Mouse (Mus musculus) heart, embryonic 10.5 days (tissue): ENCODE results near the gene Gm17783. TPM values are rescaled to one million over a fixed set of nuclear protein-coding genes. Genes with fewer than 3 reads are reported as not detected.
"Not testable (repeated sequence)": the region's sequence is repeated elsewhere in the genome, so short reads cannot be mapped to it uniquely, and the experiment has no call there.

ENCODE experiments used
- DNase-seq: peaks from one replicate; pipeline ENCODE4 v3.0.0-alpha.2; 2017; ENCODE audit warnings: low spot score
- H3K27ac ChIP-seq: fragments of 300-500 bp; sonication (generic); 2 replicates; pipeline ENCODE4 v1.5.1; 2016; ENCODE audit warnings: mild to moderate bottlenecking
- H3K27me3 ChIP-seq: fragments of 300-500 bp; sonication (generic); 2 replicates; pipeline ENCODE4 v1.6.1; 2016; ENCODE audit warnings: mild to moderate bottlenecking; ENCODE audit not compliant: poor library complexity, insufficient read depth, severe bottlenecking
- H3K36me3 ChIP-seq: fragments of 300-500 bp; sonication (generic); 2 replicates; pipeline ENCODE4 v1.6.1; 2016; ENCODE audit warnings: mild to moderate bottlenecking, moderate library complexity
- H3K4me1 ChIP-seq: fragments of 300-500 bp; sonication (generic); 2 replicates; pipeline ENCODE4 v1.6.1; 2016; ENCODE audit warnings: mild to moderate bottlenecking
- H3K4me3 ChIP-seq: fragments of 300-500 bp; sonication (generic); 2 replicates; pipeline ENCODE4 v1.5.1; 2016; ENCODE audit warnings: mild to moderate bottlenecking, moderate library complexity
- H3K9me3 ChIP-seq: fragments of 300-500 bp; sonication (generic); 2 replicates; pipeline ENCODE4 v1.6.1; 2016; ENCODE audit warnings: mild to moderate bottlenecking, moderate library complexity
- WGBS: fragments of 180-500 bp; shearing (Covaris S2); methylation state at CpG from one replicate; pipeline ENCODE4 v1.1.7; 2016; 5-methylcytosine and 5-hydroxymethylcytosine counted together
- polyA plus RNA-seq: library from polyadenylated mRNA; unstranded; fragments of >200 nt; fragmentation: Nextera tagmentation; extraction: Ambion mirVana; gene quantifications from 2 replicates; pipeline ENCODE4 v1.2.1, GENCODE M21; 2016

The Gm17783 gene
- not detected in 2 replicates for polyA plus RNA-seq

- no peaks in the 10 kb centered on the region for H3K4me1 ChIP-seq
- no peak for DNase-seq
- no peaks in the 10 kb centered on the region for H3K36me3 ChIP-seq
- 83% methylated on average over 4 of the region's 4 CpGs for WGBS
- no peak within 1 kb of the TSS for H3K4me3 ChIP-seq
- H3K27me3 ChIP-seq = no peaks in the 10 kb centered on the region
- H3K9me3 ChIP-seq = no peaks in the 10 kb centered on the region
- no peak within 1 kb of the TSS for H3K27ac ChIP-seq
These were observed at the start of gene Gm17783 for GRCm38 (mm10) chr16:45531950-45532349. Gm17783 (minus strand) TSS chr16:45532050.

- 53% methylated on average over 12 of the region's 12 CpGs for WGBS
- Histone ChIP-seq H3K4me1 (no peaks in the 10 kb centered on the region), H3K27ac (no peak overlapping the region), H3K36me3 (no peaks in the 10 kb centered on the region), H3K4me3 (no peak overlapping the region), H3K9me3 (no peaks in the 10 kb centered on the region), H3K27me3 (no peaks in the 10 kb centered on the region)
- no peak for DNase-seq
These were observed 48.0 kb upstream of the Gm17783 start for GRCm38 (mm10) chr16:45579883-45580282.

GRCm38 (mm10) chr16:45572307-45572706 lies 40.5 kb upstream of the Gm17783 start:
- Histone ChIP-seq H3K27me3 (no peaks in the 10 kb centered on the region), H3K9me3 (no peaks in the 10 kb centered on the region), H3K4me1 (no peaks in the 10 kb centered on the region), H3K36me3 (no peaks in the 10 kb centered on the region), H3K27ac (no peak overlapping the region), H3K4me3 (no peak overlapping the region)
- WGBS = 63% methylated on average over 3 of the region's 3 CpGs
- DNase-seq = no peak

- Histone ChIP-seq H3K4me3 (no peak overlapping the region), H3K36me3 (no peaks in the 10 kb centered on the region), H3K4me1 (no peaks in the 10 kb centered on the region), H3K27me3 (no peaks in the 10 kb centered on the region), H3K27ac (no peak overlapping the region), H3K9me3 (no peaks in the 10 kb centered on the region)
- 51% methylated on average over 3 of the region's 3 CpGs for WGBS
- no peak for DNase-seq
These were observed 29.9 kb upstream of the Gm17783 start for GRCm38 (mm10) chr16:45561747-45562146.

- no peak for DNase-seq
- 69% methylated on average over 2 of the region's 2 CpGs for WGBS
- no peaks in the 10 kb centered on the region for H3K27me3 ChIP-seq
These were observed 19.7 kb upstream of the Gm17783 start for GRCm38 (mm10) chr16:45551579-45551978.

GRCm38 (mm10) chr16:45547982-45548381 lies 16.1 kb upstream of the Gm17783 start:
- no peak for DNase-seq
- Histone ChIP-seq H3K4me1 (no peaks in the 10 kb centered on the region), H3K27me3 (no peaks in the 10 kb centered on the region), H3K27ac (no peak overlapping the region), H3K36me3 (no peaks in the 10 kb centered on the region), H3K4me3 (no peak overlapping the region), H3K9me3 (no peaks in the 10 kb centered on the region)

More at GRCm38 (mm10) chr16:45551579-45551978, 19.7 kb upstream of the Gm17783 start:
- Histone ChIP-seq H3K36me3 (no peaks in the 10 kb centered on the region), H3K4me1 (no peaks in the 10 kb centered on the region), H3K9me3 (no peaks in the 10 kb centered on the region), H3K4me3 (no peak overlapping the region), H3K27ac (no peak overlapping the region)

- Histone ChIP-seq H3K36me3 (no peaks in the 10 kb centered on the region), H3K27me3 (no peaks in the 10 kb centered on the region), H3K9me3 (no peaks in the 10 kb centered on the region), H3K27ac (no peak overlapping the region), H3K4me1 (no peaks in the 10 kb centered on the region), H3K4me3 (no peak overlapping the region)
- DNase-seq = no peak
- 63% methylated on average over 3 of the region's 3 CpGs for WGBS
These were observed 12.5 kb upstream of the Gm17783 start for GRCm38 (mm10) chr16:45544341-45544740.

GRCm38 (mm10) chr16:45542108-45542507 lies 10.3 kb upstream of the Gm17783 start:
- no peaks in the 10 kb centered on the region for H3K36me3 ChIP-seq
- DNase-seq = no peak
- H3K4me1 ChIP-seq = no peaks in the 10 kb centered on the region
- no peaks in the 10 kb centered on the region for H3K27me3 ChIP-seq
- no peak overlapping the region for H3K27ac ChIP-seq
- H3K4me3 ChIP-seq = no peak overlapping the region
- H3K9me3 ChIP-seq = no peaks in the 10 kb centered on the region

GRCm38 (mm10) chr16:45538342-45538741 lies 6.5 kb upstream of the Gm17783 start:
- not testable (repeated sequence) for H3K4me3 ChIP-seq, H3K27ac ChIP-seq, H3K27me3 ChIP-seq, H3K36me3 ChIP-seq, DNase-seq, H3K9me3 ChIP-seq, H3K4me1 ChIP-seq
- WGBS = 46% methylated on average over 1 of the region's 1 CpGs

GRCm38 (mm10) chr16:45535009-45535408 lies 3.2 kb upstream of the Gm17783 start, which contains the start of gene Slc9c1:
Slc9c1 (plus strand) TSS chr16:45535309.
- H3K27ac ChIP-seq = no peak within 1 kb of the TSS
- 88% methylated on average over 5 of the region's 5 CpGs for WGBS

GRCm38 (mm10) chr16:45525551-45525950 lies 6.3 kb downstream of the Gm17783 start:
- Histone ChIP-seq H3K36me3 (no peaks in the 10 kb centered on the region), H3K4me3 (no peak overlapping the region), H3K4me1 (no peaks in the 10 kb centered on the region), H3K27ac (no peak overlapping the region), H3K9me3 (no peaks in the 10 kb centered on the region), H3K27me3 (no peaks in the 10 kb centered on the region)
- 68% methylated on average over 5 of the region's 5 CpGs for WGBS
- no peak for DNase-seq

More at GRCm38 (mm10) chr16:45535009-45535408, 3.2 kb upstream of the Gm17783 start, which contains the start of gene Slc9c1:
- Histone ChIP-seq H3K4me3 (no peak within 1 kb of the TSS), H3K27me3 (no peaks in the 10 kb centered on the region), H3K9me3 (no peaks in the 10 kb centered on the region), H3K36me3 (no peaks in the 10 kb centered on the region), H3K4me1 (no peaks in the 10 kb centered on the region)
- no peak for DNase-seq

- H3K9me3 ChIP-seq = no peaks in the 10 kb centered on the region
- H3K4me3 ChIP-seq = no peak overlapping the region
- no peaks in the 10 kb centered on the region for H3K27me3 ChIP-seq
- WGBS = 79% methylated on average over 1 of the region's 1 CpGs
- no peaks in the 10 kb centered on the region for H3K36me3 ChIP-seq
- H3K4me1 ChIP-seq = no peaks in the 10 kb centered on the region
- DNase-seq = no peak
- no peak overlapping the region for H3K27ac ChIP-seq
These were observed 36.5 kb downstream of the Gm17783 start for GRCm38 (mm10) chr16:45495326-45495725.

GRCm38 (mm10) chr16:45492927-45493326 lies 38.9 kb downstream of the Gm17783 start, which contains the start of gene Gm609:
Gm609 (minus strand) TSS chr16:45492969.
- WGBS = 78% methylated on average over 5 of the region's 5 CpGs
- no peak within 1 kb of the TSS for H3K4me3 ChIP-seq
- no peak within 1 kb of the TSS for H3K27ac ChIP-seq
- no peaks in the 10 kb centered on the region for H3K4me1 ChIP-seq
- DNase-seq = no peak
- H3K27me3 ChIP-seq = no peaks in the 10 kb centered on the region
- no peaks in the 10 kb centered on the region for H3K9me3 ChIP-seq
- no peaks in the 10 kb centered on the region for H3K36me3 ChIP-seq

GRCm38 (mm10) chr16:45476991-45477390 lies 54.9 kb downstream of the Gm17783 start:
- H3K36me3 ChIP-seq = no peaks in the 10 kb centered on the region

More at GRCm38 (mm10) chr16:45476991-45477390, 54.9 kb downstream of the Gm17783 start:
- Histone ChIP-seq H3K27ac (no peak overlapping the region), H3K27me3 (no peaks in the 10 kb centered on the region), H3K4me1 (no peaks in the 10 kb centered on the region), H3K9me3 (no peaks in the 10 kb centered on the region), H3K4me3 (no peak overlapping the region)
- no peak for DNase-seq
